Mouse (Mus musculus): ENCODE measurements at regions not wholly inside any gene's neighbourhood (a gene's known extent, or its start where the extent isn't known, plus 50 kb on each side); places are given as distances from the start of the nearest gene placed in this dataset.

GRCm38 (mm10) chr4:88941955-88942354 lies 62.0 kb upstream of the Ifne start:
- no peak for DNase-seq (ENCODE audit: low read depth, low spot score)

GRCm38 (mm10) chr4:88940670-88941069 lies 60.7 kb upstream of the Ifne start:
- DNase-seq (ENCODE audit: low read depth, low spot score): no peak

- DNase-seq (ENCODE audit: low read depth, low spot score): no peak
Observed at GRCm38 (mm10) chr4:88939397-88939796, 59.4 kb upstream of the Ifne start.

GRCm38 (mm10) chr4:88938712-88939032 lies 58.7 kb upstream of the Ifne start:
- no peak for DNase-seq (ENCODE audit: low read depth, low spot score)

GRCm38 (mm10) chr4:88937866-88938711 lies 58.1 kb upstream of the Ifne start:
- peak; percentile 67 for DNase-seq (ENCODE audit: low read depth, low spot score)

GRCm38 (mm10) chr4:88936976-88937375 lies 57.0 kb upstream of the Ifne start:
- DNase-seq (ENCODE audit: low read depth, low spot score): no peak

- no peak for DNase-seq (ENCODE audit: low read depth, low spot score)
Observed at GRCm38 (mm10) chr4:88935901-88936300, 55.9 kb upstream of the Ifne start.

- no peak for DNase-seq (ENCODE audit: low read depth, low spot score)
Observed at GRCm38 (mm10) chr4:88935316-88935715, 55.3 kb upstream of the Ifne start.

- DNase-seq (ENCODE audit: low read depth, low spot score): no peak
Observed at GRCm38 (mm10) chr4:88934266-88935025, 54.4 kb upstream of the Ifne start.

GRCm38 (mm10) chr4:88931217-88931616 lies 51.2 kb upstream of the Ifne start:
- DNase-seq (ENCODE audit: low read depth, low spot score): no peak
